Mouse (Mus musculus) CH12.LX (cell line): Measurements from ENCODE around the gene Zfp616.

ENCODE experiments used
- CTCF ChIP-seq, 2 experiments: IDR thresholded peaks in 1 of 2; conservative IDR thresholded peaks in 1 of 2; 2 replicates each; pipeline ENCODE4 v1.5.1; 2011 to 2012; ENCODE audit warnings: low read depth in 2 of 2, low read length in 2 of 2, improper control_type of control experiment in 1 of 2, inconsistent platforms in 1 of 2, mild to moderate bottlenecking in 1 of 2, moderate library complexity in 1 of 2
- E2F4 ChIP-seq: IDR thresholded peaks from 2 replicates; pipeline ENCODE4 v1.6.1; 2011; ENCODE audit warnings: low read depth, low read length, improper control_type of control experiment; ENCODE audit not compliant: insufficient replicate concordance
- EP300 ChIP-seq: IDR thresholded peaks from 2 replicates; pipeline ENCODE4 v1.6.1; 2011; ENCODE audit warnings: low read length, improper control_type of control experiment
- GABPA ChIP-seq: IDR thresholded peaks from 2 replicates; pipeline ENCODE4 v1.6.1; 2012; ENCODE audit warnings: low read depth, low read length, improper control_type of control experiment, inconsistent platforms; ENCODE audit not compliant: insufficient replicate concordance
- MAZ ChIP-seq: IDR thresholded peaks from 2 replicates; pipeline ENCODE4 v1.6.1; 2012; ENCODE audit warnings: low read depth, mild to moderate bottlenecking, inconsistent platforms, low read length, improper control_type of control experiment, moderate library complexity
- MEF2A ChIP-seq: IDR thresholded peaks from 2 replicates; pipeline ENCODE4 v1.6.1; 2014; ENCODE audit warnings: low read depth, mild to moderate bottlenecking, inconsistent platforms, low read length, improper control_type of control experiment, borderline replicate concordance
- MXI1 ChIP-seq: IDR thresholded peaks from 2 replicates; pipeline ENCODE4 v1.6.1; 2011; ENCODE audit warnings: mild to moderate bottlenecking, low read depth, low read length, improper control_type of control experiment
- POLR2A ChIP-seq: IDR thresholded peaks from 2 replicates; pipeline ENCODE4 v1.6.1; 2011; ENCODE audit warnings: low read depth, mild to moderate bottlenecking, improper control_type of control experiment, low read length
- RCOR1 ChIP-seq: conservative IDR thresholded peaks from 2 replicates; pipeline ENCODE4 v1.6.1; 2012; ENCODE audit warnings: low read depth, mild to moderate bottlenecking, inconsistent platforms, low read length, improper control_type of control experiment
- USF1 ChIP-seq: IDR thresholded peaks from 2 replicates; pipeline ENCODE4 v1.6.1; 2014; ENCODE audit warnings: low read depth, mild to moderate bottlenecking, inconsistent platforms, low read length, improper control_type of control experiment
- ZKSCAN1 ChIP-seq: IDR thresholded peaks from 2 replicates; pipeline ENCODE4 v1.6.1; 2012; ENCODE audit warnings: low read depth, inconsistent platforms, low read length, improper control_type of control experiment, borderline replicate concordance

DNA sequence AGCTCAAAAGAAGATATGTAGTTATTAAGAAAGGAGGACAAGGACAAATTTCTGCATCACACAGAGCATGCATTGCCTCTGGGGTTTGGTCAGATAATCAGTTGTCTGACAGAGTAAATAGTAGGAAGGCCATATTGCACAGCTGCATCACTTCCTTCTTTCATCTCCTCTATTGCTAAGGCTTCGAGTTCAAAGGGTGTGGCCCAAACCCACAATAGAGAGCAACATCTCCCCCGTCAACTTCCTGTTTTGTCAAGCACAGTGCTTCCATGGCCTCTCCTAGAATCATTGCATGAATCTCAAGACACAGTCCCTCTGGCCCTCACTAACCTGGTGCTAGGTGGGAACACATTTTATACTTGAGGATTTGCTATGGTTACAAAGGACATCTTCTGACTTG lies 31.0 kb downstream of the Zfp616 start:
- no peak for TF ChIP-seq MAZ
- TF ChIP-seq CTCF (conservative IDR thresholded peaks at IDR 0.05 in 1 of 2, IDR thresholded peaks at IDR 0.05 in 1 of 2; ENCODE audit: low read depth in 2 of 2, low read length in 2 of 2): no peak
- TF ChIP-seq USF1: no peak
- TF ChIP-seq MXI1: peak; percentile 38; the same call in 1 of the 2 replicates
- no peak for TF ChIP-seq ZKSCAN1
- TF ChIP-seq GABPA: no peak
- peak; percentile 68 for TF ChIP-seq EP300
- TF ChIP-seq RCOR1: 0 out of 2 replicates have a peak, but pooled peaks have one; percentile 32
- no peak for TF ChIP-seq MEF2A
- TF ChIP-seq POLR2A: no peak
- no peak for TF ChIP-seq E2F4
